Comparison of ENCODE assay signal across 34 mouse cellular contexts in the genomic region with DNA sequence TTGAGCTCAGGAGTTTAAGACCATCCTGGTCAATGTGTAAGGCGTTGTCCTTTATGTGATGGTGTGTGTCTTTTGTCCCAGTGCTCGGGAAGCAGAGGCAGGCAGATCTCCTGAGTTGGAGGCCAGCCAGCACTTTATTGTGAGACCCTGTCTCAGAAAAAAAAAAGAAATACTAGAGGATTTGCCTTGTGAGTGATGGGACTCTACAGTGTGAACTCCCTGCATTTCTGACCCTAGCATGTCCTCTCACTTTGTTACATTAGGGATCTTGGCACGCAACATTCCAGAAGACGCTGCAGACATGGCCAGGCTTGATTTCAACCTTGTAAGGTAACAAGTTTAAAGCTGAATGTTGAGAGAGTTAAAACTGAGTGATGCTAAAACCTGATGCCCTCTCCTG.
"Had no signal": no experiment of that assay in that cellular context is flagged by ENCODE, and none has a peak within 500 bp of the region (broad histone marks: within the 10 kb centered on the region; RNA-seq: fewer than 3 reads in every experiment).

No protein-coding gene starts in this region.

- H3K4me3 ChIP-seq: heart, embryonic 10.5 days; heart, embryonic 12.5 days; heart, embryonic 13.5 days; heart, embryonic 15.5 days; hindbrain, embryonic 10.5 days; hindbrain, embryonic 12.5 days; hindbrain, embryonic 13.5 days; hindbrain, embryonic 15.5 days; intestine, embryonic 15.5 days; kidney, embryonic 15.5 days; layer of hippocampus, adult 2 months had no signal

- ATAC-seq: hindbrain, embryonic 16.5 days; hindbrain, postnatal 0 days; inflammation-experienced regulatory T-cells, adult 6 months; intestine, embryonic 15.5 days; intestine, embryonic 16.5 days; intestine, postnatal 0 days had no signal

- DNase-seq: heart, postnatal 10 days; heart, postnatal 36 days; heart, postnatal 4 days; kidney, adult 11 months; kidney, adult 18-20 months; kidney, adult 2 months; kidney, adult 8-10 months; kidney, adult 9 months; kidney, postnatal 10 days; kidney, postnatal 14 days; kidney, postnatal 25 days; kidney, postnatal 36 days; kidney, postnatal 4 days; layer of hippocampus, adult 9-11 months; layer of hippocampus, postnatal 36 days had no signal

- H3K27ac ChIP-seq: heart, embryonic 10.5 days; heart, embryonic 13.5 days; heart, embryonic 15.5 days; hindbrain, embryonic 10.5 days; hindbrain, embryonic 12.5 days; hindbrain, embryonic 13.5 days; hindbrain, embryonic 14.5 days; hindbrain, embryonic 15.5 days; hindbrain, postnatal 0 days; intestine, embryonic 15.5 days; kidney, embryonic 15.5 days; kidney, postnatal 0 days; layer of hippocampus, adult 2 months had no signal

- H3K9me3 ChIP-seq: heart, embryonic 10.5 days; heart, embryonic 15.5 days; hindbrain, embryonic 13.5 days; hindbrain, embryonic 15.5 days; intestine, embryonic 15.5 days; kidney, embryonic 15.5 days had no signal

- H3K4me2 ChIP-seq: heart, embryonic 11.5 days; heart, embryonic 12.5 days; heart, embryonic 13.5 days; heart, embryonic 15.5 days; hindbrain, embryonic 12.5 days; hindbrain, embryonic 13.5 days; hindbrain, embryonic 14.5 days; hindbrain, embryonic 15.5 days; intestine, embryonic 15.5 days; kidney, embryonic 15.5 days had no signal

- H3K27me3 ChIP-seq: heart, embryonic 12.5 days; heart, embryonic 13.5 days; heart, embryonic 15.5 days; hindbrain, embryonic 12.5 days; hindbrain, embryonic 13.5 days; hindbrain, embryonic 15.5 days; intestine, embryonic 15.5 days; kidney, embryonic 15.5 days had no signal

- H3K9ac ChIP-seq: heart, embryonic 12.5 days; heart, embryonic 13.5 days; heart, embryonic 15.5 days; hindbrain, embryonic 12.5 days; hindbrain, embryonic 13.5 days; hindbrain, embryonic 14.5 days; hindbrain, embryonic 15.5 days; intestine, embryonic 15.5 days; kidney, embryonic 15.5 days had no signal
